Mouse (Mus musculus) ES-Bruce4 (cell line): ENCODE measurements around the gene Ryr2.

Source experiments
- CTCF ChIP-seq: IDR thresholded peaks from one replicate; pipeline ENCODE4 v1.8.1; 2011; ENCODE audit warnings: low read depth, low read length
- EP300 ChIP-seq: IDR thresholded peaks from 2 replicates; pipeline ENCODE4 v1.6.1; 2011; ENCODE audit warnings: low read depth, low read length; ENCODE audit not compliant: insufficient read depth
- POLR2A ChIP-seq: IDR thresholded peaks from one replicate; pipeline ENCODE4 v1.8.1; 2011; ENCODE audit warnings: low read length; ENCODE audit not compliant: insufficient read depth

- TF ChIP-seq CTCF = no peak
- TF ChIP-seq POLR2A = no peak
- no peak for TF ChIP-seq EP300
Observed at GRCm38 (mm10) chr13:11987556-11987955, 119.2 kb downstream of the Ryr2 start.
